Mouse (Mus musculus) forebrain, embryonic 13.5 days (tissue): ENCODE data around the gene Kdm1b. TPM values are rescaled to one million over a fixed set of nuclear protein-coding genes. Genes with fewer than 3 reads are reported as not detected.
A peak's percentile ranks its signal among the peaks of the same experiment; 100 is the strongest.

Experiments
- ATAC-seq: fragments of 200-750 bp; cut with Nextera tagmentation; 2 replicates; pipeline ENCODE4 v1.8.0; 2017
- H3K27ac ChIP-seq: fragments of 300-500 bp; sonication (generic); 2 replicates; pipeline ENCODE4 v1.5.1; 2015; ENCODE audit warnings: inconsistent platforms, mild to moderate bottlenecking, moderate library complexity
- H3K27me3 ChIP-seq: fragments of 300-500 bp; sonication (generic); 2 replicates; pipeline ENCODE4 v1.6.1; 2015; ENCODE audit warnings: mild to moderate bottlenecking, inconsistent platforms
- H3K36me3 ChIP-seq: fragments of 300-500 bp; sonication (generic); 2 replicates; pipeline ENCODE4 v1.6.1; 2015; ENCODE audit warnings: mild to moderate bottlenecking, inconsistent platforms; ENCODE audit not compliant: poor library complexity, severe bottlenecking
- H3K4me1 ChIP-seq: fragments of 300-500 bp; sonication (generic); 2 replicates; pipeline ENCODE4 v1.6.1; 2015; ENCODE audit warnings: inconsistent platforms
- H3K4me2 ChIP-seq: fragments of 300-500 bp; sonication (generic); 2 replicates; pipeline ENCODE4 v1.6.1; 2015; ENCODE audit warnings: inconsistent platforms, mild to moderate bottlenecking, moderate library complexity
- H3K4me3 ChIP-seq: fragments of 300-500 bp; sonication (generic); 2 replicates; pipeline ENCODE4 v1.5.1; 2015; ENCODE audit warnings: mild to moderate bottlenecking, inconsistent platforms
- H3K9ac ChIP-seq: fragments of 300-500 bp; sonication (generic); 2 replicates; pipeline ENCODE4 v1.6.1; 2015; ENCODE audit warnings: mild to moderate bottlenecking, inconsistent platforms
- H3K9me3 ChIP-seq: fragments of 300-500 bp; sonication (generic); replicated peaks from 2 replicates; pipeline ENCODE4 v1.6.1; 2016; ENCODE audit warnings: inconsistent platforms
- WGBS: fragments of 180-500 bp; shearing (Covaris S2); methylation state at CpG from one replicate; pipeline ENCODE4 v1.1.7; 2015; 5-methylcytosine and 5-hydroxymethylcytosine counted together
- polyA plus RNA-seq: library from polyadenylated mRNA; unstranded; fragments of >200 nt; fragmentation: Nextera tagmentation; extraction: Ambion mirVana; gene quantifications from 2 replicates; pipeline ENCODE4 v1.2.1, GENCODE M21; 2015

The Kdm1b gene
- polyA plus RNA-seq, 1 experiment from 2014 or later, result 17.7 TPM

- Histone ChIP-seq H3K27me3 (no peaks in the 10 kb centered on the region), H3K4me1 (no peaks in the 10 kb centered on the region), H3K4me3 (no peak overlapping the region), H3K9ac (no peak overlapping the region), H3K27ac (no peak overlapping the region), H3K4me2 (no peak overlapping the region), H3K36me3 (peaks cover 71% of the 10 kb centered on the region), H3K9me3 (no peaks in the 10 kb centered on the region)
- WGBS, result 92% methylated on average over 2 of the region's 2 CpGs
- ATAC-seq, result no peak
Observed at GRCm38 (mm10) chr13:47093791-47094190, 50.5 kb downstream of the Kdm1b start.

- no peak overlapping the region for H3K27ac ChIP-seq
- no peaks in the 10 kb centered on the region for H3K9me3 ChIP-seq
- H3K27me3 ChIP-seq, result no peaks in the 10 kb centered on the region
- no peak overlapping the region for H3K4me2 ChIP-seq
- no peak for ATAC-seq
- peaks cover 73% of the 10 kb centered on the region for H3K36me3 ChIP-seq
- H3K4me1 ChIP-seq, result no peaks in the 10 kb centered on the region
- no peak overlapping the region for H3K9ac ChIP-seq
- H3K4me3 ChIP-seq, result no peak overlapping the region
- 87% methylated on average over 2 of the region's 2 CpGs for WGBS
Observed at GRCm38 (mm10) chr13:47096591-47096990, 53.3 kb downstream of the Kdm1b start.

GRCm38 (mm10) chr13:47099265-47099664 lies 56.0 kb downstream of the Kdm1b start:
- 82% methylated on average over 7 of the region's 7 CpGs for WGBS
- Histone ChIP-seq H3K27me3 (no peaks in the 10 kb centered on the region), H3K36me3 (peaks cover 57% of the 10 kb centered on the region), H3K4me3 (no peak overlapping the region), H3K4me2 (no peak overlapping the region), H3K9ac (no peak overlapping the region), H3K27ac (no peak overlapping the region), H3K4me1 (peaks cover 15% of the 10 kb centered on the region), H3K9me3 (no peaks in the 10 kb centered on the region)
- no peak for ATAC-seq

GRCm38 (mm10) chr13:47100587-47100986 lies 57.3 kb downstream of the Kdm1b start:
- H3K27me3 ChIP-seq, result no peaks in the 10 kb centered on the region
- H3K9ac ChIP-seq, result no peak overlapping the region
- no peak for ATAC-seq
- H3K4me3 ChIP-seq, result no peak overlapping the region
- H3K27ac ChIP-seq, result no peak overlapping the region
- peaks cover 21% of the 10 kb centered on the region for H3K4me1 ChIP-seq
- no peaks in the 10 kb centered on the region for H3K9me3 ChIP-seq
- H3K36me3 ChIP-seq, result peaks cover 43% of the 10 kb centered on the region
- WGBS, result 87% methylated on average over 2 of the region's 2 CpGs
- H3K4me2 ChIP-seq, result no peak overlapping the region

- H3K27ac ChIP-seq, result no peak overlapping the region
- peak overlapping the region; percentile 77 for H3K4me2 ChIP-seq
- H3K9me3 ChIP-seq, result no peaks in the 10 kb centered on the region
- ATAC-seq, result no peak
- peaks cover 17% of the 10 kb centered on the region for H3K36me3 ChIP-seq
- peak overlapping the region; percentile 98 for H3K4me3 ChIP-seq
- whole genome bisulfite sequencing, result 11% methylated on average over 2 of the region's 2 CpGs
- no peaks in the 10 kb centered on the region for H3K27me3 ChIP-seq
- peak overlapping the region; percentile 98 for H3K9ac ChIP-seq
- H3K4me1 ChIP-seq, result peaks cover 29% of the 10 kb centered on the region
Observed at GRCm38 (mm10) chr13:47104146-47104545, 60.8 kb downstream of the Kdm1b start.

GRCm38 (mm10) chr13:47104856-47105541 lies 61.7 kb downstream of the Kdm1b start:
- WGBS, result under 1% methylated on average over 25 of the region's 25 CpGs
- Histone ChIP-seq H3K4me2 (peak overlapping the region; percentile 77), H3K36me3 (peaks cover 11% of the 10 kb centered on the region), H3K27ac (peak overlapping the region; percentile 100), H3K9ac (peak overlapping the region; percentile 98), H3K27me3 (no peaks in the 10 kb centered on the region), H3K4me1 (peaks cover 29% of the 10 kb centered on the region), H3K9me3 (no peaks in the 10 kb centered on the region), H3K4me3 (peak overlapping the region; percentile 98)
- no peak for ATAC-seq

- Histone ChIP-seq H3K27ac (peak within 1 kb of the TSS; percentile 100), H3K9ac (peak within 1 kb of the TSS; percentile 98), H3K4me1 (peaks cover 29% of the 10 kb centered on the region), H3K4me3 (peak within 1 kb of the TSS; percentile 98), H3K4me2 (peak within 1 kb of the TSS; percentile 77), H3K36me3 (peaks cover 6% of the 10 kb centered on the region), H3K27me3 (no peaks in the 10 kb centered on the region), H3K9me3 (no peaks in the 10 kb centered on the region)
- ATAC-seq, result peak; percentile 94
- WGBS, result under 1% methylated on average over 90 of the region's 129 CpGs
Observed at GRCm38 (mm10) chr13:47105711-47106579, 62.6 kb downstream of the Kdm1b start, which contains the start of gene Dek. Gene Dek, minus strand, starts transcription at chr13:47106201.

GRCm38 (mm10) chr13:47106580-47106888 lies 63.2 kb downstream of the Kdm1b start:
- peak; percentile 41 for ATAC-seq
- H3K9me3 ChIP-seq, result no peaks in the 10 kb centered on the region
- under 1% methylated on average over 20 of the region's 20 CpGs for WGBS

GRCm38 (mm10) chr13:47109239-47109638 lies 65.9 kb downstream of the Kdm1b start:
- H3K27me3 ChIP-seq, result no peaks in the 10 kb centered on the region
- no peak overlapping the region for H3K27ac ChIP-seq
- peaks cover 14% of the 10 kb centered on the region for H3K4me1 ChIP-seq
- 69% methylated on average over 2 of the region's 2 CpGs for WGBS
- no peaks in the 10 kb centered on the region for H3K9me3 ChIP-seq
- no peaks in the 10 kb centered on the region for H3K36me3 ChIP-seq
- no peak overlapping the region for H3K4me2 ChIP-seq
- ATAC-seq, result no peak
- no peak overlapping the region for H3K4me3 ChIP-seq
- H3K9ac ChIP-seq, result no peak overlapping the region

More at GRCm38 (mm10) chr13:47106580-47106888, 63.2 kb downstream of the Kdm1b start:
- Histone ChIP-seq H3K4me3 (peak overlapping the region; percentile 98), H3K4me1 (peaks cover 29% of the 10 kb centered on the region), H3K27ac (peak overlapping the region; percentile 100), H3K9ac (peak overlapping the region; percentile 98), H3K27me3 (no peaks in the 10 kb centered on the region), H3K36me3 (peaks cover under 1% of the 10 kb centered on the region; the same call in 1 of the 2 replicates), H3K4me2 (peak overlapping the region; percentile 77)

- Histone ChIP-seq H3K4me1 (peaks cover 9% of the 10 kb centered on the region; the same call in 1 of the 2 replicates), H3K27me3 (no peaks in the 10 kb centered on the region), H3K27ac (no peak overlapping the region), H3K9me3 (no peaks in the 10 kb centered on the region), H3K4me3 (no peak overlapping the region), H3K9ac (no peak overlapping the region), H3K36me3 (no peaks in the 10 kb centered on the region), H3K4me2 (no peak overlapping the region)
- ATAC-seq, result no peak
- 71% methylated on average over 3 of the region's 3 CpGs for WGBS
Observed at GRCm38 (mm10) chr13:47111185-47111584, 67.9 kb downstream of the Kdm1b start.

- Histone ChIP-seq H3K9me3 (no peaks in the 10 kb centered on the region), H3K4me1 (peaks cover 4% of the 10 kb centered on the region; the same call in 1 of the 2 replicates), H3K27ac (no peak overlapping the region), H3K4me3 (no peak overlapping the region), H3K9ac (no peak overlapping the region), H3K4me2 (no peak overlapping the region), H3K36me3 (no peaks in the 10 kb centered on the region), H3K27me3 (no peaks in the 10 kb centered on the region)
- no peak for ATAC-seq
- 87% methylated on average over 3 of the region's 3 CpGs for WGBS
Observed at GRCm38 (mm10) chr13:47112056-47112455, 68.8 kb downstream of the Kdm1b start.

GRCm38 (mm10) chr13:47112924-47113323 lies 69.6 kb downstream of the Kdm1b start:
- Histone ChIP-seq H3K4me3 (no peak overlapping the region), H3K27ac (no peak overlapping the region), H3K9ac (no peak overlapping the region), H3K36me3 (no peaks in the 10 kb centered on the region), H3K4me1 (no peaks in the 10 kb centered on the region), H3K9me3 (no peaks in the 10 kb centered on the region), H3K4me2 (no peak overlapping the region), H3K27me3 (no peaks in the 10 kb centered on the region)
- WGBS, result 68% methylated on average over 3 of the region's 3 CpGs
- no peak for ATAC-seq
